Mouse (Mus musculus) retina, embryonic 14.5 days (tissue): Measurements from ENCODE around the gene Gfap.

ENCODE experiments used
- DNase-seq: peaks from one replicate; pipeline ENCODE4 v3.0.0-alpha.2; 2015; ENCODE audit warnings: low spot score

Gene Gfap

DNA sequence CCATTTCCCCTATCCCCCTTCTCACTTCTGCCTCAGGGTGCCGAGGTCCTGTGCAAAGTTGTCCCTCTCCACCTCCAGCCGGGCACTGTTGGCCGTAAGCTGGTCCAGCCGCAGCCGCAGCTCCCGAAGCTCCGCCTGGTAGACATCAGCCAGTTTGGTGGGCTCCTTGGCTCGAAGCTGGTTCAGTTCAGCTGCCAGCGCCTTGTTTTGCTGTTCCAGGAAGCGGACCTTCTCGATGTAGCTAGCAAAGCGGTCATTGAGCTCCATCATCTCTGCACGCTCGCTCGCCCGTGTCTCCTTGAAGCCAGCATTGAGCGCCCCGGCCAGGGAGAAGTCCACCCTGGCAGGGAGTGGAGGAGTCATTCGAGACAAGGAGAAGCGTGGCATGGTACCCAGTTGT is 4.1 kb downstream of the Gfap start:
- DNase-seq, result no peak

DNA sequence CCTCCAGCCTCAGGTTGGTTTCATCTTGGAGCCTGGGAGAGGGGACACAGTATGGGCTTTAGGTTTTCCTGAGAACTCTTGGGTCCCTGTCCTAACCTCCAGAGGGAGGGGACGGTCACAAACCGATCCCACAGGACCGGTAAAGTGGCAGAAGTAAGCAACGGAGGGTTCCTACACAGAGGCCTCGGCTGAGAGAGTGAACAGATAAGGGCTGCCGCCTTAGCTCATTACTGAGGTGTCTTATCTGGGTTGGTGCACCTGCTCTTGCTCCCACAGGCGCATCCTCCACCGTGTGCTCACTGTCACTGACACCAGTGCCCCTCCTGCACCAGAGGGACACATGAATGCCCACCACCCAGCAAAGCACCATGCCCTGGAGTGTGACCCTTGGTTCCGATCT is 4.9 kb downstream of the Gfap start:
- DNase-seq, result no peak

DNA sequence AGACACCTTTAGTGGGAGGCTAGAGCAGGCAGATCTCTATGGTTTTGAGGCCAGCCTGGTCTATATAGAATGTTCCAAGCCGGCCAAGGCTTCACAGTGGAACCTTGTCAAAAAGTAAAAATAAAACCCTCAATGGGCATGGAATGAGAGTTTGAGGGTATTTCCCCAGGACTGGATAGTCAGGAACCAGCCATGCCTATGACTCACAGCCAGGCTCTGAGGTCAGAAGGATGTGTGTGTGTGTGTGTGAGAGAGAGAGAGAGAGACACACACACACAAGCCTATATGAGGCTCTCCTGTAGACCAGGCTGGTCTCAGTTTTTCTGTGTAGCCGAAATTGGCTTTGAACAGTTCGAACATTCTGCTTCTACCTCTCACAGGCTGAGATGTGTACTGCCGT is 6.0 kb downstream of the Gfap start:
- no peak for DNase-seq

DNA sequence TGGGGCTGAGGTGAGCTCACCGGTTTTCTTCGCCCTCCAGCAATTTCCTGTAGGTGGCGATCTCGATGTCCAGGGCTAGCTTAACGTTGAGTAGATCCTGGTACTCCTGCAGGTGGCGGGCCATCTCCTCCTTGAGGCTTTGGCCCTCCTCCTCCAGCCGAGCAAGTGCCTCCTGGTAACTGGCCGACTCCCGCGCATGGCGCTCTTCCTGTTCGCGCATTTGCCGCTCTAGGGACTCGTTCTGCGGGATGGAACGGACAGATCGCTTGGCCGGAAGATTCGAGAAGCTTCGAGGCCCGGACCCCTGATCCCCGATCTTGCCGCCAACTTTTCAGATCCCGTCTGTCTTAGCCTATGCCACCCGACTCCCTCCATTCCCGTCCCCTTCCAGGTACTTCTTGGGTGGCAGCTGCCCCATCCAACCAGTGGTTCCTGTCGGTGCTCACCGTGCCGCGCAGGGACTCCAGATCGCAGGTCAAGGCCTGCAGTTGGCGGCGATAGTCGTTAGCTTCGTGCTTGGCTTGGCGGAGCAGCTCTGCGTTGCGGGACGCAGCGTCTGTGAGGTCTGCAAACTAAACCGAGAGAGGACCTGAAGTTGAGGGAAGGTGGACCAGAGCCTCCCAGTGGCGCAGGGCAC is 7.6 kb downstream of the Gfap start:
- DNase-seq, result peak; percentile 80

DNA sequence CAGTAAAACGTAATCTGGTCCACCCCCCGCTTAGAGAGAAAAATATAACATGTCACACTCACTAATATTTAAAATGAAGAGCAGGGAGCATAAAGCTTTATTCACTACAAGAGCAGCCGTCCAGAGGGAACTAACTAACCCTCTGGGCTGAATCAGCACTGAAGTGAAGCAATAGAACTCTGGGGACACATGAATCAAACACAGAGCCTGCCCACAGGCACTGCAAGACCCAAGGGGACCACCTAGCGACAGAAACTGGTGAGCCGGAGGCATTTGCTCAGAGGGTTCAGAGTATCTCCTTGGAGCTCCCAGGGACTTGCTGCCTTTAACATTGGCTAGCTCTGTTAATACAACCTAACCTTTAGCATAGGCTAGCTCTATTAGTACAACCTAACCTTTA is 10.6 kb downstream of the Gfap start:
- no peak for DNase-seq

DNA sequence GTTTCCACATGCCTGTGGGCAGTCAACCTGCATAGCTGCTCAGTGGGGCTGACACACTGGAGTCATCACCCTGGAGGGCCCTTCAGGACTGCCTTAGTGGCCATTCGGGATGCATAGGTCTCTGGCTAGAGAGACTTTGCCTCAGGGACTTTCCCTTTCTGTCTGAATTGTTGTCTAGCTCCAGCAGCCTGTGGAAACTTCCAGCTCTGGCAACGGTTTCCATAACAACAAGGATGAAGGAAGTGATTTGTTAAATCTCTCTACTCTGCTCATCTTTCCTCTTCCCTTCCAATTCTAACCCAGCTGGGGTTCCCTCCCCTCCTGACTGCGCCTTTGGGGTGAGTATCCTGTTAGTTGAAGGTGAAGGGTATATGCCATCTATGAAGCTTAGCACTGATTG is 12.6 kb downstream of the Gfap start:
- no peak for DNase-seq

DNA sequence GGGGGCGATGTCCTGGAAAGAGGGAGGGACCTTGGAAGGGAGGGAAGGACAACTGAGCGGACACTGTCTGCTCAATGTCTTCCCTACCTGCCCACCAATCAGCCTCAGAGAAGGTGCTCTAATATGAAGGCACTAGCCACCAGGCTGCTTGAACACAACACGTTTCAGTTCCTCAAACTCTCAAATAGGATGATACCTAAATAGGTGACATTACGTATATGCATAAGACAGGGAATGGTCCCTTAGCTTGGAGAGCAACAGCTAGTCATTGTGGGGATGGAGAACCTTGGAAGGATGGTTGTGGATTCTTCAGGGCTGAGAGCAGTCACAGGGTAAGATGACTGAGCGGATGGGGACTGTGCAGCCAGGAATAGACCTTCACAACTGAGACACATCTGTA is 13.3 kb downstream of the Gfap start:
- no peak for DNase-seq

DNA sequence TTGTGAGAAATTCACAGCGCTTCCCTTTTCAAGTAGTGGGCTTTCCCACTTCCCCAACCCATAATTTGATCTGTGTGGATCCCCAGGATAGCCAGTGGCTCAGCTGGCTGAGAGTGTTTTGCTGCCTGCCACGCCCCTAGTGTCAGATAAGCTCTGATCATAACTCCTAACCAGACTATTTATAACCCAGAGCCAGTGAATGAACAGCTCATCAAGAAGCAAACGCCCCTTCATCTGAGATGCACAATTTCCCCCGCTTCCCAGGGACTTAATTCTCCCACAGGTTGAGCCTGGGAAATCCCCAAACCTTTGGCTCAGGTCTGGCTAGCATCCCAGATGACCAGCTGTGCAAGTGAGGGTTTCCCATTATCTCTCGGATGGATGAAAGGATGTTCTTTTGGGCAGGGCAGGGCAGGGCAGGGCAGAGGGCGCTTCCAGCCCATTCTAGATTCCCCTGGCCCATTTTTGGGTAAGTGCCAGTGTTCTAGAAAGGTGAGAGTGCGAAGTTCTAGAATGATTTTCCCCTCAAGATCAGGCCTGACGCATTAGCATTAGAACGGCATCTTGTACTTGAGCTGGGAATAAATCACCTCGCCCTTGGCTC is 16.0 kb downstream of the Gfap start, which contains the start of gene Fam187a:
Gene Fam187a (plus strand): TSS at position 554 of the 604 bp plus-strand sequence.
- DNase-seq, result no peak

DNA sequence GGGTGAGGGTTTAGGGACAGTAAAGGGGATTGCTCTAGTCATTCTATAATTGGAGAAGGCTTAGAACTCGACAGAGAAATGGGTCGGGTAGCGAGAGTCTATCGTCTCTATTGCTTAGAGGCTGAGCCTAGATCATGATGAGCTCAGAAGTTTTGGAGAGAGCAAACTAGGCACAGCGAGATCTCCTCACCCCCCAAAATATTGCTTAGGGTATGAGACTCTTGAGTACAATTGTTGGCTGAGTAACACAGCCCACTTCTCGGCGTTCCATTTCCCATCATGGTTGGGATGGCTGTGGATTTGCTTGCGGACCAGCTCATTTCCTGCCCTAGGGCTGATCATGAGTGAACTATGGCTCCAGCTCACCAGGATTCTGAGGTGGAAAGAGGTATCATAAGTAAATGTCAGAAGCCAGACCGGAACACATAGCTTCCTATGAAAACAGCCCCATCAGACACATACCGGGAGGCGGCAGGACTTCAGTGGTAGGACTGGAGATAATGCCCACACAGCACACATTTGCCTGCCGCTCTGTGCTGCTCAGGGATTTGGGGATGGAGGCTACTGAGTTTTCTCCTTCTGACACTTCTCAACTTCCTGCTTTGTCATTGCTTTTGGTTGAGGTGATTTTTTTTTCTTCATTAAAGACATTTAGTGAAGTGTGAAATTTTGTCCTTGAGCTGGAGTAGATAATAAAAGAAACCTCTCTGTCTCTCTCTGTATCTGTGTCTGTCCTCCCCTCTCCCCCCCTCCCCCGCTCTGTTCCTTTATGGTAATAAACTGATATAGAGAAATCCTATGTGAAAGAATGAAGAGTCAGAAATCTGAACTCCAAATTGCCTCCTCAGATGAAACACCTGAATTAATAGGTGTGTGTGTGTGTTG is 19.2 kb downstream of the Gfap start:
- no peak for DNase-seq

DNA sequence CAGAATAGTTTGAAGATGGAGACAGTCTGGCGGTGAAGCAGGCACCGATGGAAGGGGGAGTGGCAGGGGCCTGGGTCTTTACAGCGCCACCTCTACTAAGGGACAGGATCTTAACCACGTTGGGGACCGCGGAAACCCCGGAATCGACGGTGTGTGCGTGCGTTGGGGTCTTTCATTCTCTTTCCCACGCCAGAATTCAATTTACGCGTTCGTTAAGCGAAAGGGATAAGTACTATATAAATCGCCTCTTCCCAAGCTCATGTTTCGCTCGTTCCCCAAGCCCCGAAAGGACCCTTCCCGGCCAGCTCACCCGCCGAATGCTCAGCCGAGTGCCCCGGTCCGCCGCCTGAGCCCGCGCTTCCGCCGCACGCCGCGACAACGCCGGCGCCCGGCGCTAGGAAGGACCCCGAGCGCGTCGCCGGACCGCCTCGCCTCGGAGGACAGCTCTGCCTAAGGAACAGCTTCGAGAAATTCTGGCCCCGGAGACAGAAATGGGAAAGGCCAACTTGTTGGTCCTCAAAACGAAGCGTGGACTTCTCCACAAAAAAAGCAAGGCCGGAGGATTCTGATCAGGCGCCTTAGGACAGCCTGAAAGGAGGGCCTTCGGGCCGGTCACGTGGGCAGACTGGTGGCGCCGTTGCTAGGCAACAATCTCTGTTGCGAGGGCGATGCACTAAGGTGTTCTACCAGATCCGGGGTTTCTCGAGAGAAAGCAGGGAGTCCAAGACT is 20.0 kb downstream of the Gfap start, which contains the start of the genes Eftud2 and Ccdc103:
Gene Eftud2 (minus strand): TSS at position 401 of the 729 bp plus-strand sequence.
Gene Ccdc103 (plus strand): TSS at position 620 of the 729 bp plus-strand sequence.
- peak; percentile 96 for DNase-seq

DNA sequence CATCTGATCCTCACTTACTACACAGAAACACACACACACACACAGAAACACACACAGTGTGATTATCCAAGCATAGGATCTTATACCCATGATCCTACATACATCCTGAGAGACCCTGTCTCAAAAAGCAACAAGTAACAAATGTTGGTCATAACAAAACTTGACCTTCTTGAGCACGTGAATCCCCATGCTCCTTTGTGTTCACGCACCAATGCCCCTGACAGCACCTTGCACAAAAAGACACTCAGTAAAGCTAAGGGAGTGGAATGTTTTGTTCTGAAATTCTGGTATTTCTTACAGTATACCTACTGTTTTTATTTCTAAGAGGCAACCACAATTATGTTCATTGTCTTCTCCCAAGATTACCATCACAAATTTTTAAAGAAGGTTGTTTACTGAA is 21.2 kb downstream of the Gfap start:
- DNase-seq, result no peak

DNA sequence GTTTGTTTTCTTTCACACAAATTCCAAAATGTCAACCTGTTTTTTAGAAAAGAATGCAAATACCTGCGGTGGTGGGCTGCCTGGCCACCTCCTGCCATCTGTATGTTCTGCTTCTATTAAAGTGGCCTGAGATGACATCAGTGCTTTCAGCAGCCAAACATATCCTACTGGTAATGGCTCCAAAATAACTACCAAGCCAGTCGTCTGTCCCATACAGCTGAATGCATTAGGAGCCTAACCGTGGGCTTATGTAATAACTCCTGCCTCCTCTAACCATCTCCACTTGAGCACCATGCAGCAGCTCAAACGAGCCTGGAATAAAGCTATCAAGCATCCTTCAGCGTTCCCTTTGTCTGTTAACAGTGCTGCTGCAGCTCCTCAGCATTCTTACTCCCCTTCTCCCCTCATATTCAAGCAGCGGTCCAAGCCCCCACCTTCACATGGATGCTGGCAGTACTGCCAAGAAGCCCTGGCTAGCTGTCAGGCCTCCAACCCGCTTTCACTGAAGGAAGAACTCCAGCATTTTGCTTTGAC is 25.8 kb downstream of the Gfap start:
- no peak for DNase-seq

DNA sequence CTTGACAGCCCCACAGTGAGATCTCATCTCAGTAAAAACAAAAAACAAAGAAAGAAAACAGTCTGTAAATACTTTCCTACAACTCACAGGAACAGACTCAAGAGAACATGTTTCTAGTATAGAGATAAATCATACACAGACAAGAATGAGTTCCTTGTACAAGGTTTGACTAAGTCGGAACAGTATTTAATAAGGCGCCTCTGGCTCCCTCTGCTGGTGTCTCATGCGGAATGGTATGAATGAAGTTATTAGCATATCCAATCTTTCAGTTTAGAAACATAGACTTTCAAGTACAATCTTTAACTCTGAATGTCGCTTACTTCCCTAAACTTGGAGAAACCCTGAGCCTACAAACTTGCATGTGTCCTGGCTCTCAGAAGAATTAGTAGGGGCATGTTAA is 36.4 kb downstream of the Gfap start:
- DNase-seq, result peak; percentile 90

DNA sequence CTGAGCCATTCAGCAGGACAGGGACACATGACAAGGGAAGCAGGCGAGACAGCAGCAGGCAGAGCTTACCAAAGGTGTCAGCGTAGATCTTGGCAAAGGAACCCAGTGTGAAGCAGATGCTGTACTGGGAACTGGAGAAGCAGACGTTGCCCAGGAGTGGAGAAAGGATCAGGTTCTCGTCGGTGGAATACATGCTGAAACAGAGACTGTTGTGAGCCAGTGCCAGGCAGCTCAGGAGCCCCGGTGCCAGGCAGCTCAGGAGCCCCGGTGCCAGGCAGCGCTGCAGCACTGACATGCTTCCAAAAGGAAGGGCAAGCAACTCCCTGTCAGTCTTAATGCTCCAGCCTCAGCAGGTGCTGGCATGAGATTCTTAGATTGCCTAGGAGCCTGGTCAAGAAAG is 40.8 kb downstream of the Gfap start:
- DNase-seq, result no peak

DNA sequence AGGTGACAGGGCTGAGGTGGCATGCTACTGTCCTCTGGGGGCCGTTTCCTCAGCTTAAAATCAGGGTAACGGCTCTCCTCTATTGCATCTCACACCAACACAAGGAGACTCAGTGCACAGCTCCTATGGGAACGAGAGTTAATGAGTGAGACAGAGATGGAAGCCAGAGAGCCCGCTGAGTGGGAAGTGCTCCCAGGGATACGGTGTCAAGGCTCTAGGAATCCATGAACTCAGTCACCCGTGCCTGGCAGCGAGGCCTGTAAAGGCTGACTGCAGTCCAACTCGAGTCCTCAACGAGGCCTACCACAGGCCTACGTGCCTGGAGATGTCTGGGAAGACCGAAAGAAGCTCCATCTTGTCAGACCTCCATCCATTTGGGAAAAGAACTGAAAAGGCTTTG is 41.8 kb downstream of the Gfap start:
- no peak for DNase-seq

DNA sequence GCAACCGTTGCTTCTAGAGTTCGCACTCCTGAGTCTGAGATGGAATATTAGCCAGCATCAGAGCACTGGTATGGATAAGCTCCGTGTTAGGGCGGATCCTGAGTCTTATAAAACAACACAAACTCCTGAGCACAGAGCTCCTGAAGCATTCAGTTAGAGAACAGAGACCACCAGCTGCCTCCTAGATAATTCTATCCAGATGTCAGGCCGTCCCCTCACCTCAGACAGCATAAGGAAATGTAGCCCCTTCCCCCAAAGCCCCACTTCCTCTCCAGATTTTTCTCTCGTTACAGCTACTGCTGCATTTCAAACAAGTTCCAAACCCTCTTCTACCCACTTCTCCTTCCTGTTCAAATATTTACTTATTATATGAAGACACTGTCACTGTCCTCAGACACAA is 44.8 kb downstream of the Gfap start:
- no peak for DNase-seq

DNA sequence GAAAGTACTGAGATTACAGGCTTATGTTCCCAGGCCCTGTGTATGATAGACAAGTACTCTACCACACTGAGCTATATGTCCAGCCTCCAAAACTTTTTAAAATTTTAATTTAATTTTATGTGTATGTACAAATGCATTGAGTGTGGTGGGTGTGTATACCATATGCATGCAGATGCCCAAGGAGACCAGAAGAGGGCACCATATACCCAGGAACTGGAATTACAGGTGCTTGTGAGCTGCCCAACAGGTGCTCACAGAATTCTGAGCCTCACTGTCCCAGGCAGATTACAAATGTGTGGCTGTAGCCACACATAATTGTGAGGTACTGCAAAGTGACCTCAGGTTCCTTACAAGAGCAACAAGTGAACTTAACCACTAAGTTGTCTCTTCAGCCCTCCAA is 47.0 kb downstream of the Gfap start:
- peak; percentile 21 for DNase-seq

DNA sequence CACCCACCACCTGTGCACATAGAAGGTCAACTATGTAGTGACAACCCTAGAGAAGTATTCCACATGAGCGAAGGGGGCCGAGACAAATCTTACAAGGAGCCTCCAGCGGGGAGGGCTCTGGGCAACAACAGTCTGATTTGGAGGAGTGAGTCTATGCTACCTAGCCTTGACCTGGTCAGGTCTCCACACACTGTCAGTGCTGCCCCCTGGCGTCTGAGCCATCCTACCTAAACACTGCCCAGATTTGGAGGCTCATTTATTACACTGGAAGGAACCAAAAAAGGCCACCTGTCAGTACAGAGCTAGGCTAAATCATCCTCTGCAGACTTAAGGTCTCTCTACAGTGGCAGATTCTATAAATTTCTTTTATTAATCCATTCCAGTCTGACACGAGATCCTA is 48.8 kb downstream of the Gfap start:
- peak; percentile 81 for DNase-seq

DNA sequence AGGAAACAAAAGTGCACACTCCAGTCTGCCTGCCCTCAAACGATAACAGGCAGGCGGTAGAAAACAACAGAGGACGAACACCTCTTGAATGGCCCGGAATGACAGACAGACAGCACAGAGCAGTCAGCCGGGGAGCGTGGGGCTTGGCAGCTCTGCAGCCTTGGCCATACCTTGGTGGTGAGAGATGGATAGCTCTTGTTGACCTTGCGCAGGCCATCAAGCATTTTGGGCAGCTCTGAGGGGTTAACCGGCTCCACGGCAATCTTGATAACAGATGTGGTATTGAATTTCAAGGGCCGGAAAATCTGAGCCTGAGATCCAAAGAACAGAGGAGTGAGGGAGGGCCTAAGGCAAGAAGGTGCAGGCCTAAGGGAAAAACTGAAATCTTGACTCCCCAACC is 54.8 kb downstream of the Gfap start:
- DNase-seq, result no peak

DNA sequence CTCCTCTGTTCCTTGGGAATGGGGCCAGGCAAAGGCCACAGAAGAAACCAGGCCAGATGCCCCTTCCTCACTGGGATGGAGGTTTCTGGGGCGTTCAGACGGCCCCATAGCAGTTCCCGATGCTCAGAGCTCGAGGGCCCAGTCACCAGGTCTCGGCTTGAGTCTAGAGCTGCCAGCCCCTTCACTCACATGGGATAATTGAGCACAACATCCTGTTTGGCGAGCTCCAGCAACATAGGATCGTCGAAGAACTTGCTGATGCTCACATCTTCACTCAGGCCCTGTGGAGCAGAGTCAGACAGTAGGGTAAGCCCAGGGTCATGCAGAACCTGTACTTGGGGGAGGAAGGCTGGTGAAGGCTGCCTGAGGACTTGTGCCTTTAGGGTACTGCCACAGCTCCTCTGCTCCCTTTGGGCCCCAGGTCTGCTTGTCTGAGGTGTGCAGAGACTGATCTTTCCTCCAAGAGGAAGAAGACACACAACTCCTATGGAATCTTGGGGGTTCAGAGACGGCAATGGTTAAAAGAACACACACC is 62.0 kb downstream of the Gfap start:
- DNase-seq, result no peak

DNA sequence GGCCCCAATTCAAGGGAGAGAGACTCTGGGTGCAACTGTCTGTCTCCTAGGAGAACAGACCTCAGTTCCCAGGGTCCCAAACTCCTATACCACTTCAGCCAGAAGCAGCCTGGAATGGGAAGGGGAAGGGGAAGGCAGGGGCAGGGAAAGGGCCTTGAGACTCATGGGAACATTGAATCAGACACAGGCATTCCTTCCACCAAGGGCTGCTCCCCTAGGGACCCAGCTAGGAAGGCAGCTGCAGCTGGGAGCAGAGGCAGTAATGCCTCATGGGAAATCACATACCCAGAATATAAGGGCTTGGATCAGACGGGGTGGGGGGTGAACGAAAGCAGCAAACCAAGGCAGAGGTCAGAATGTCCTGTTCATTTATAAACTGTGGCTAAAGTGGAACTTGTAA is 62.6 kb downstream of the Gfap start:
- no peak for DNase-seq

DNA sequence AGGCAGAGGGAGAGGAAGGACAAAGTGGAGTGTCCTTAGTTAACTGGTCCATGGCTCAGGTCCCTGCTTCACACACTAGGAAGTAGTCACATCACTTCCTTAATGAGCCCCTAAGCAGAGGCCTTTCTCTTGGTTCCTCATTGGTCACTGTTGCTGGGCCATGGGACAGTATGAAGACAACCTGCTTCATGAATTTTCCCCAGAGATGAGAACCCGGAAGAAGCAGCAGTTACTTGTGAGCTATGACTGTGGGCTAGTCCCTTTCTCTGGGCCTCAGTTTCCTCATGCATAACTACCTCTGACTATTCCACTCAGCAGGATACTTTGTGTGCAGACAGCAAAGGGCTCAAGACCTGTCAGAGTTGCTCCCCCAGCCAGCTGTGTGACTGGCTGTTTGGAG is 63.3 kb downstream of the Gfap start:
- no peak for DNase-seq
